Mouse (Mus musculus) cerebellum, adult 11 months (tissue): ENCODE measurements around the gene Zkscan6.
A peak's percentile ranks its signal among the peaks of the same experiment; 100 is the strongest.

Experiments
- DNase-seq: peaks from one replicate; pipeline ENCODE4 v3.0.0; 2022

Zkscan6 gene

DNA sequence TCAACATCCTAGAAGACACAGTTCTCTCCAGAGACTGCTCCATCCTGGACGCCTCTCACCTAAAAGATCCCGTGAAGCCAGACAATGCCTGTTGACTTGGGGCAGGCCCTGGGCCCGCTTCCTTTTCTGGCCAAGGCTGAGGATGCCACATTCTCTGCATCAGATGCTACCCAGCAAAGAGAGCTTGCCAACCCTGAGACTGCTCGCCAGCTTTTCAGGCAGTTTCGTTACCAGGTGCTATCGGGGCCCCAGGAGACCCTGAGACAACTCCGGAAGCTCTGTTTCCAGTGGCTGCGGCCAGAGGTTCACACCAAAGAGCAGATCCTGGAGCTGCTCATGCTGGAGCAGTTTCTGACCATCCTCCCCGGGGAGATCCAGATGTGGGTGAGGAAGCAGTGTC, 7.4 kb downstream of the Zkscan6 start:
- DNase-seq, result no peak

DNA sequence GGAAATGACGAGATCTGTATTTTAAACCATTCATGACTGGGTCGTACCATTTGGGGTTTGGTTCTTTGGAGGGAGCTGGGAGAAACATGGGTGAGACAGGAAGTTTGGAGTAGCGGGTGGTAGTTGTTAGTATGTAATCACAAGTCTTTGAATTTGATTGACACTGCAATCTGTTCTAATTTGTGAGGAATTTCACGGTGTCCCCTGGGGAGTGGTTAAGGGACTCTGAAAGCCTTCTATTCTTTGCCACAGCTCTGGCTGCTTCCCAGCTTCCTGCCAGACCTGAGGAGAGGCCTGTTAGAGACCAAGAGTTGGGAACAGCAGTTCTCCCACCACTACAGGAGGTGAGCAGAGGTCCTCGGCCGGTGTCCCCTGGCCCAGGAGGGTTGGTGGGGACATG, 9.3 kb downstream of the Zkscan6 start:
- no peak for DNase-seq

DNA sequence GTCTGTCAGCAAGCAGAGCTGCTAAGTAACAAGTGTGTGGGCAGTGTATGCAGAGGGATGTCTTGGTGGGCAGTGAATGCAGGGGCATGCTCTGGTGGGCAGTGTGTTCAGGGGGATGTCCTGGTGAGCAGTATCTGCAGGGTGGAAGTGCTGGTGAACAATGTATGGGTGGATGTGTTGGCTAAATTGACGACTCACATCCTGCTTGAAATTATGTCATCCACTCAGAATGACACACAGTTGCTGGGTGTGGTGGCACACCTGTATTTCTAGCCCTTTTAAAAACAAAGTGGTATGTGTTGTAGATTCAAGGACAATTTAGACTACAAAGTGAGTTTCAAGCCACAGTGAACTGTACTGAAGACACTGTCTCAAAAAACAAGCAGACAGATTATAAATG, 11.2 kb downstream of the Zkscan6 start:
- no peak for DNase-seq

DNA sequence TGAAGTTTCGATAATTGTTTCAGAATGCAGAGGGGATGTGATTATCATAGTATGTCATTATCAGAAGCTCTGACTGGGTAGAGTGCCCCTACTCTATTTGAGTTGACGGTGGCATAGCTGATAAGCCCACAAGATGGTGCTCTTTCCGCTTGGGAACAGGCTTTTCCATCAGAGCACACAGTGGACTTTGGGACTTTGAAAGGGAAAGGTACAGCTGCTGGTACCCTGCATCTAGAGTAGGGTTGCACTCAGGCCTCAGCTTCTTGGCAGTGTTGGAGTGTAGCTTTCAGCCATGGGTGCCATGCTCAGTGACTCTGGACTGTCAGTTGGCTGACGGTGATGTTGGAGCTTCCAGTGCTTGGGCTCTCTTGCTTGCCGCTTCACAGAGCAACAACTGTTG, 13.3 kb downstream of the Zkscan6 start:
- DNase-seq, result no peak

DNA sequence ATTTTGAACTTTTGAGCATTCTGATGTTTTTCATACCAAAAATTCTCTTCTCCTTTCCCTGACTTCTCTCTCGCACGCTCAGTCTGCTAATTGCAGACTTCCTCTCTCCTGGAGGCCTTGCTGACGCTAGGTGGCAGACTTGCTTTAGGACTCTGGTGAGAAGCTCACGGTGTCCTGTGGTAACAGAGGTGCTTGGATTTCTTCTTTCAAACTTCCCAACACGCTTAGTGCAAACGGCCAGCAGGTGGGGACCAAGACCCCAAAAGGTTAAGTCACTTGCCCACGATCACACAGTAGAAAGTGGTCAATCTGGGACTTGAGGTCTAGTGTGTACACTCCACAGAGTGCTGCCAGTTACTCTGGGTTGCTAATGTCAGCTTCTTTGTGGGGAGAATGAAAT, 13.9 kb downstream of the Zkscan6 start:
- no peak for DNase-seq

DNA sequence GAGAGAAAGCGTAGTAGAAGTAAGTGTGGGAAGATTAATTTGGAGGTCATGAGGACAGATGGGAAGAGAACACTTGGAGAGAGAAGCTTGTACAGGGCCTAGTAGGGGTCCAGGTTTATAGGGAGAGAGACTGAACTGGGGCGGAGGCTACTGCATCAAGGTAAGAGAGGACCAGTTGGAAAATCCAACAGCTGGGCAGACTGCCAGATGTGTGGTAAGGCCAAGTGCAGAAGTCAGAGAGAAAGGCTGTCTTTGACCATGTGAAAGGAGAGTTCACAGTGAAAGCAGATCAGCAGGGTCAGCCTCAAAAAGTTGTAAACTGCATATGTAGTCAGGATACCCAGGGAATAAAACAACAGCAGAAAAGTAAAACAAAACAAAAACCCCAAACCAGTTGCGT, 17.6 kb downstream of the Zkscan6 start:
- no peak for DNase-seq

DNA sequence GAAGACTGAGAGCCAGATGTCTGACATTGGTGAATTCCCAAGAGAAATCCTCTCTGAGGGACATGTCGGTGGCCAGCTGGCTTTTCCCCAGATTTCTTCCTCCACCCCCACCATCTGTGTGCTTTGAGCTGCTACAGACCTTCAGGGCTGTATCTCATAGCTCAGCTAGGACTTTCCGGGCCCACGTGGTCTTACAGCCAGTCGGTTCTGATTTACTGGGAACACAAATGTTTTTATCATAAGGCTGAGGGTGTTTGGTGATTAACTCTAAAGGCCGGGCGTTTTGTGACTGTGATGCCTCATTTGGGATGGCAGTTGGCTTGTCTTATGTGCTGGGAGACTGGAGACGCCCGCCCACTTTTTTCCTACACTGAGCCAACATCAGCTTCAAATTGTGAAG, 32.0 kb downstream of the Zkscan6 start:
- DNase-seq, result peak; percentile 8

DNA sequence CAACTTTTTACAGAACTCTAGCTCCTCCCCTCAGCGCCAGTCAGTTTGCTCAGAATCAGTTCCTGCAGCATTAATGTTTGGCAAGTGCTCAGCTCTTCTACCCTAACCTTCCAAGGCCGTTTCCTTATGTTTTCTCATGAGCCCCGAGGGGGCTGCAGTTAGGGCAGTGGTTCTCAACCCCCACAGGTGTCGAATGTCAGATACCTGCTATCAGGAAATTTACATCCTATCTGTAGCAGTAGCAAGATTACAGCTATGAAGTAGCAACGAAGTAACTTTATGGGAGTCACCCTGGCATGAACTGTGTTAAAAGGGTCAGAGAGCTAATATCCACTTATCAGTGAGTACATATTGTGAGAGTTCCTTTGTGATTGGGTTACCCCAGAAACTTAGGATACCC, 39.5 kb downstream of the Zkscan6 start:
- DNase-seq, result no peak

DNA sequence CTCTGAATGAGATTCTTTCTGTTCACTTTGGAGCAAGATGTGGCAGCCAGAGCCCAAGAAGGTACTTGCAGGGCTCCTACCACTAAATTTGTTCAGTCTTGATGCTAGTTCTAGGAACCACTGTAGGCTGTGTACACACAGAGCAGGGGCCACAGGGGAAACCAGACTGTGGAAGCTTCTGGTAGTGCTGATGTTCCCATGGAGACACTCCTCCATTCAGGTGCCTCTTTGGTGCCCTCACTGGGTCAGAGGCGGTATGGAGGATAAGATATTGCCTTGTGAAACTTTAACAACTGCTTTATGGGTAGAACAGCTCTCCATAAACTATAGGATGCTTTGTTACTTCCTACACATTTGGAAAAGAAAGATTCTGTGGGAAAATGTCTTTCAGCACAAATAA, 45.1 kb downstream of the Zkscan6 start:
- DNase-seq, result no peak

DNA sequence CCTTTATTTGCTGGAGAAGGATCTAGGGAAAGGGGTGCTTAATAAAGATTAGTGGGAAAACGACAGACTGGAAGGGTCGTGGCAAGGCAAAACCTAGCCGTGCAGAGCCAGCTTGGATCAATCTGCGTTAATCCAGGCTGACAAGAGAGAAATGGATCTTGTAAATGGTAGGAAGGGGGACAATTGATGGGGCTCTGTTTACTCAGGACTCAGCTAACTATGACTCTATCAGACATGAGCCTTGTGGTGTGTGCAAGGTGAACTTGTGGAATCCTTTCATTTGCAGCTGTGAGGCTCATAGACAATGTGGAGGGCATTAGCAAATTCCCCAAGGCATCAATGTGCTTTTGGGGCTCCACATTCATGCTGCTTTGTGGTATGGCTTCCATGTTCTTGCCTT, 54.5 kb downstream of the Zkscan6 start:
- no peak for DNase-seq

DNA sequence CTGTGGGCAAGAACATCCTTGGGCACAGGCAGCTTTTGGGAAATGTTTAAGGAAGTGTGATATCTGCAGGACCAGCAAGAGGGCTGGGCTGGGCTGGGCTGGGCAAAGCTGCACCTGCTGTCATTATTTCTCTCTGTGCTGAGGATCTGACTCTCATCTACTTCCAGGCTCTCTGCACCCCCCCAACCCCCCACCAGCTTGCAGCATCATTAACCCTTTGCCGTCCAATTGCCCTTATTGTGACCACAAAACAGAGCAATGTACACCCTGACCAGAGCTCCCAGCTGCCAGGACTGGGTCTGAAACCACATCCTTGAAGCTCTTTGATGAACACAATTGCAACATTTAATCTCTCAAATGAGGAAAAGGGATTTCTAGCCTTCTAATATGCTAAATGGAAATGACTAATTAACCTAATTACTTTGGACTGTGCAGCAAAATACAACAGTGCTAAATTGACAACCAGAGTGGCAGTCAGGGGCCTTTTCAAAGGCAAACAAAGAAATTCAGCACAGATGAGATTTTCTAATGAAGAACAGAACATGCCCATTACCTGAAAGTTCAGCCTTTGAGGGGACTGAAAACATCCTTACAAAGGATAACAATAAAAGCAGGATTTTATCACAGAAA, 70.3 kb downstream of the Zkscan6 start:
- no peak for DNase-seq
